In the genomic region with DNA sequence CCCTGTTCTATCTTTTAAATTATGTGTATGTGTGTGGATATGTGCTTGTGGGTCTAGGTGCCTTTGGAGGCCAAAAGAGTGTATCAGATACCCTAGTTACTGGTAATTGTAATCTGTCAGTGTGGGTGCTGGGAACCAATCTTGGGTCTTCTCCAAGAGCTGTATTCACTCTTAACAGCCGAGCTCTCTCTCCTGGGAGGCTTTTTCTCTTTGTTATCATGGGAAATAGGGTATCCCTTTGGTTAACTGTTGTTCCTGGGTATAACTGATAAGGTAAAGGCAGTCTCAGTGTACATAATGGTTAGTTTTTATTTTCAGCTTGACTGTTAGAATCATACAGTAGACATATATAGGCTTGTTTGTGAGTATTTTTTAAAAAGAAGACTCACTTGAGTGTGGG, we compare ENCODE assay signal across 28 mouse cellular contexts. TPM values are rescaled to one million over a fixed set of nuclear protein-coding genes. Genes with fewer than 3 reads are reported as not detected.
DNase-seq lines count a peak whose midpoint lies in the region; ATAC-seq and TF ChIP-seq lines count a peak whose summit lies in the region.
"Had no signal": no experiment of that assay in that cellular context is flagged by ENCODE, and none has a peak within 500 bp of the region (broad histone marks: within the 10 kb centered on the region; RNA-seq: fewer than 3 reads in every experiment).

No protein-coding gene starts in this region.

- WGBS in forebrain, postnatal 0 days, result 77% methylated on average over 1 of the region's 1 CpGs
- 84% methylated on average over 1 of the region's 1 CpGs for WGBS in forebrain, embryonic 16.5 days
- WGBS in liver, embryonic 13.5 days (ENCODE audit: insufficient replicate concordance), result 25% methylated on average over 1 of the region's 1 CpGs

- no peak for TF ChIP-seq CTCF in forebrain, postnatal 0 days (IDR thresholded peaks at IDR 0.05; ENCODE audit: low read depth)
- TF ChIP-seq CTCF in MEL (IDR thresholded peaks at IDR 0.05 in 2 of 3, conservative IDR thresholded peaks at IDR 0.05 in 1 of 3; ENCODE audit: control insufficient read depth in 1 of 3, insufficient read depth in 1 of 3, low read depth in 2 of 3, low read length in 3 of 3, poor library complexity in 1 of 3, severe bottlenecking in 1 of 3), result no peak

- H3K27me3 ChIP-seq in forebrain, postnatal 0 days (ENCODE audit: insufficient read depth, low read length), result no peaks in the 10 kb centered on the region
- H3K27me3 ChIP-seq in forebrain, embryonic 16.5 days (replicated peaks; ENCODE audit: control insufficient read depth, insufficient read depth, low read length), result no peaks in the 10 kb centered on the region
- no peaks in the 10 kb centered on the region for H3K27me3 ChIP-seq in liver, embryonic 13.5 days
- H3K27me3 ChIP-seq in MEL (ENCODE audit: control insufficient read depth in 1 of 2, insufficient read depth in 2 of 2, low read length in 2 of 2), result no peaks in the 10 kb centered on the region
- H3K27me3 ChIP-seq: embryonic facial prominence, embryonic 13.5 days; forebrain, embryonic 13.5 days; hindbrain, embryonic 12.5 days; hindbrain, embryonic 15.5 days had no signal

- peak; percentile 95 to 97 for TF ChIP-seq EP300 in MEL (IDR thresholded peaks at IDR 0.05; ENCODE audit: low read depth in 1 of 2, low read length in 2 of 2)

- TF ChIP-seq RAD21 in MEL (IDR thresholded peaks at IDR 0.05; ENCODE audit: low read depth, low read length), result no peak

- H3K4me3 ChIP-seq in forebrain, postnatal 0 days (ENCODE audit: low read depth, low read length), result no peak overlapping the region
- H3K4me3 ChIP-seq in forebrain, embryonic 16.5 days (replicated peaks; ENCODE audit: low read length), result no peak overlapping the region
- no peak overlapping the region for H3K4me3 ChIP-seq in liver, embryonic 13.5 days (replicated peaks)
- H3K4me3 ChIP-seq in MEL (ENCODE audit: control insufficient read depth in 1 of 2, insufficient read depth in 1 of 2, low read depth in 2 of 2, low read length in 2 of 2), result no peak overlapping the region
- H3K4me3 ChIP-seq: embryonic facial prominence, embryonic 10.5 days; embryonic facial prominence, embryonic 13.5 days; forebrain, embryonic 10.5 days; forebrain, embryonic 13.5 days; hindbrain, embryonic 12.5 days; hindbrain, embryonic 15.5 days had no signal

- H3K4me2 ChIP-seq in forebrain, postnatal 0 days (ENCODE audit: low read depth), result no peak overlapping the region
- H3K4me2 ChIP-seq in forebrain, embryonic 16.5 days (ENCODE audit: low read length), result no peak overlapping the region
- no peak overlapping the region for H3K4me2 ChIP-seq in liver, embryonic 13.5 days
- H3K4me2 ChIP-seq: embryonic facial prominence, embryonic 13.5 days; forebrain, embryonic 13.5 days; heart, embryonic 11.5 days; hindbrain, embryonic 12.5 days; hindbrain, embryonic 15.5 days had no signal

- peak overlapping the region; percentile 17; the same call in 1 of the 2 replicates for H3K27ac ChIP-seq in forebrain, postnatal 0 days (ENCODE audit: low read depth, low read length)
- no peak overlapping the region for H3K27ac ChIP-seq in forebrain, embryonic 16.5 days (ENCODE audit: low read length)
- H3K27ac ChIP-seq in liver, embryonic 13.5 days, result no peak overlapping the region
- peak overlapping the region; percentile 77 for H3K27ac ChIP-seq in MEL (ENCODE audit: control insufficient read depth, low read depth, low read length)
- H3K27ac ChIP-seq: embryonic facial prominence, embryonic 10.5 days; embryonic facial prominence, embryonic 13.5 days; forebrain, embryonic 10.5 days; forebrain, embryonic 13.5 days; hindbrain, embryonic 12.5 days; hindbrain, embryonic 15.5 days had no signal

- H3K36me3 ChIP-seq in forebrain, postnatal 0 days (ENCODE audit: insufficient read depth), result peaks cover 93% of the 10 kb centered on the region
- H3K36me3 ChIP-seq in forebrain, embryonic 16.5 days (ENCODE audit: control insufficient read depth, insufficient read depth), result peaks cover 59% of the 10 kb centered on the region
- peaks cover 98% of the 10 kb centered on the region for H3K36me3 ChIP-seq in liver, embryonic 13.5 days
- peaks cover 23 to 45% of the 10 kb centered on the region in 2 experiments for H3K36me3 ChIP-seq in MEL (ENCODE audit: control insufficient read depth in 1 of 2, insufficient read depth in 2 of 2, low read length in 2 of 2)

- intact Hi-C loops in gastrocnemius, postnatal 36 days (cut with DNase I), result no loop called here

- no peaks in the 10 kb centered on the region for H3K79me2 ChIP-seq in MEL (ENCODE audit: control insufficient read depth, insufficient read depth, low read length, poor library complexity)

- H3K4me1 ChIP-seq in forebrain, postnatal 0 days (ENCODE audit: insufficient read depth), result no peaks in the 10 kb centered on the region
- no peaks in the 10 kb centered on the region for H3K4me1 ChIP-seq in forebrain, embryonic 16.5 days (replicated peaks; ENCODE audit: control insufficient read depth, insufficient read depth, low read length)
- H3K4me1 ChIP-seq in liver, embryonic 13.5 days (replicated peaks), result peaks cover 21% of the 10 kb centered on the region
- peaks cover 17 to 26% of the 10 kb centered on the region in 2 experiments for H3K4me1 ChIP-seq in MEL (ENCODE audit: control insufficient read depth in 1 of 2, insufficient read depth in 2 of 2, low read length in 2 of 2)
- H3K4me1 ChIP-seq: embryonic facial prominence, embryonic 10.5 days; embryonic facial prominence, embryonic 13.5 days; forebrain, embryonic 10.5 days; forebrain, embryonic 13.5 days; hindbrain, embryonic 12.5 days; hindbrain, embryonic 15.5 days had no signal

- no peak for ATAC-seq in forebrain, postnatal 0 days
- no peak for ATAC-seq in forebrain, embryonic 16.5 days
- ATAC-seq in liver, embryonic 13.5 days (ENCODE audit: low read depth), result peak; percentile 23; the same call in 1 of the 2 replicates
- ATAC-seq in megakaryocyte progenitor cell, adult 5-6 weeks (replicated peaks; ENCODE audit: poor library complexity), result peak; percentile 95
- ATAC-seq: forebrain, embryonic 13.5 days had no signal

- no peaks in the 10 kb centered on the region for H3K9me3 ChIP-seq in forebrain, postnatal 0 days (ENCODE audit: low read length)
- H3K9me3 ChIP-seq in forebrain, embryonic 16.5 days (ENCODE audit: control insufficient read depth, low read length), result no peaks in the 10 kb centered on the region
- no peaks in the 10 kb centered on the region for H3K9me3 ChIP-seq in liver, embryonic 13.5 days (replicated peaks)
- H3K9me3 ChIP-seq in MEL (replicated peaks; ENCODE audit: insufficient read depth, low read length), result no peaks in the 10 kb centered on the region
- H3K9me3 ChIP-seq: embryonic facial prominence, embryonic 10.5 days; embryonic facial prominence, embryonic 13.5 days; forebrain, embryonic 10.5 days; forebrain, embryonic 13.5 days; hindbrain, embryonic 12.5 days; hindbrain, embryonic 15.5 days had no signal

- no peak for DNase-seq in forebrain, postnatal 0 days
- no peak for DNase-seq in liver, embryonic 13.5 days
- DNase-seq in liver (no peak), MEL (ENCODE audit: low read depth, low spot score) (peak; percentile 87)
- DNase-seq in gastrocnemius, postnatal 36 days, result no peak
- DNase-seq in gastrocnemius, postnatal 25 days, result no peak
- DNase-seq: adrenal gland, adult 2 months; adrenal gland, postnatal 14 days; cerebellum, adult 11 months; cerebellum, adult 2 months; cerebellum, adult 9-11 months; cerebellum, postnatal 25 days; embryo, embryonic 11 days; heart, adult 11 months had no signal

- no peak overlapping the region for H3K9ac ChIP-seq in forebrain, postnatal 0 days
- H3K9ac ChIP-seq in forebrain, embryonic 16.5 days (replicated peaks; ENCODE audit: low read depth, low read length), result no peak overlapping the region
- no peak overlapping the region for H3K9ac ChIP-seq in liver, embryonic 13.5 days
- no peak overlapping the region for H3K9ac ChIP-seq in MEL (ENCODE audit: control insufficient read depth, low read depth, low read length, poor library complexity, severe bottlenecking)
- H3K9ac ChIP-seq: embryonic facial prominence, embryonic 13.5 days; forebrain, embryonic 13.5 days; hindbrain, embryonic 12.5 days; hindbrain, embryonic 15.5 days had no signal

- TF ChIP-seq POLR2A in MEL (IDR thresholded peaks at IDR 0.05; ENCODE audit: control insufficient read depth in 1 of 2, insufficient read depth in 1 of 2, low read depth in 1 of 2, low read length in 2 of 2, poor library complexity in 1 of 2), result no peak

RNA-seq across cellular contexts. Expression of gene Cdc45, which starts 10.6 kb away (rescaled TPM):
- 7.0 and 11.7 TPM in 2 replicates for total RNA-seq in forebrain, postnatal 0 days (2014; rRNA removed)
- 5.5 and 6.4 TPM in 2 replicates for polyA plus RNA-seq in forebrain, postnatal 0 days (2015; fragmentation: Nextera tagmentation; extraction: Ambion mirVana)
- 21.1 and 23.7 TPM in 2 replicates for polyA plus RNA-seq in forebrain, embryonic 16.5 days (2015; fragmentation: Nextera tagmentation; extraction: Ambion mirVana)
- 46.2 and 51.5 TPM in 2 replicates for polyA plus RNA-seq in liver, embryonic 13.5 days (2015; fragmentation: Nextera tagmentation; extraction: Ambion mirVana)
- total RNA-seq in MEL (2012; rRNA removed), result 81.1 and 90.2 TPM in 2 replicates
- 10 to 100 TPM in 1 of 2 experiments, not detected in 1; 87.4 TPM for polyA plus RNA-seq in MEL (2012; ENCODE audit: insufficient read depth in 1 of 2, insufficient read length in 2 of 2, low read depth in 1 of 2, low replicate concordance in 2 of 2, missing spikeins in 1 of 2)
- 85.4 and 93.9 TPM in 2 replicates for total RNA-seq in megakaryocyte progenitor cell, adult 5-6 weeks (2015)
- 110 and 121 TPM in 2 replicates for total RNA-seq in megakaryocyte progenitor cell, adult 5-6 weeks (2017)
- 1 to 10 TPM; 1.6 to 2.1 TPM for total RNA-seq in gastrocnemius, postnatal 36 days (2021)
- 1 to 10 TPM; 2.3 to 2.5 TPM for total RNA-seq in gastrocnemius, postnatal 25 days (2021)

RNA-seq across cellular contexts. Expression of gene Ufd1, which starts 10.8 kb away (rescaled TPM):
- total RNA-seq in forebrain, postnatal 0 days (2014; rRNA removed), result 70.3 and 73.9 TPM in 2 replicates
- 124 and 134 TPM in 2 replicates for polyA plus RNA-seq in forebrain, postnatal 0 days (2015; fragmentation: Nextera tagmentation; extraction: Ambion mirVana)
- 115 and 130 TPM in 2 replicates for polyA plus RNA-seq in forebrain, embryonic 16.5 days (2015; fragmentation: Nextera tagmentation; extraction: Ambion mirVana)
- 47.0 and 53.3 TPM in 2 replicates for polyA plus RNA-seq in liver, embryonic 13.5 days (2015; fragmentation: Nextera tagmentation; extraction: Ambion mirVana)
- total RNA-seq in MEL (2012; rRNA removed), result 37.3 and 41.9 TPM in 2 replicates
- polyA plus RNA-seq in MEL (2012; ENCODE audit: insufficient read depth in 1 of 2, insufficient read length in 2 of 2, low read depth in 1 of 2, low replicate concordance in 2 of 2, missing spikeins in 1 of 2), result 10 to 100 TPM in 1 of 2 experiments, not detected in 1; 67.8 TPM
- total RNA-seq in megakaryocyte progenitor cell, adult 5-6 weeks (2015), result 54.3 and 60.0 TPM in 2 replicates
- 72.6 and 83.2 TPM in 2 replicates for total RNA-seq in megakaryocyte progenitor cell, adult 5-6 weeks (2017)
- 10 to 100 TPM; 40.3 to 46.4 TPM for total RNA-seq in gastrocnemius, postnatal 36 days (2021)
- total RNA-seq in gastrocnemius, postnatal 25 days (2021), result 10 to 100 TPM; 38.9 to 39.8 TPM

RNA-seq across cellular contexts. Expression of gene 2510002D24Rik, which starts 14.0 kb away (rescaled TPM):
- 21.2 and 25.6 TPM in 2 replicates for total RNA-seq in forebrain, postnatal 0 days (2014; rRNA removed)
- polyA plus RNA-seq in forebrain, postnatal 0 days (2015; fragmentation: Nextera tagmentation; extraction: Ambion mirVana), result 16.9 and 44.1 TPM in 2 replicates
- polyA plus RNA-seq in forebrain, embryonic 16.5 days (2015; fragmentation: Nextera tagmentation; extraction: Ambion mirVana), result 27.8 and 32.5 TPM in 2 replicates
- polyA plus RNA-seq in liver, embryonic 13.5 days (2015; fragmentation: Nextera tagmentation; extraction: Ambion mirVana), result 20.3 and 23.8 TPM in 2 replicates
- total RNA-seq in MEL (2012; rRNA removed), result 19.9 and 25.3 TPM in 2 replicates
- 10 to 100 TPM in 1 of 2 experiments, not detected in 1; 33.0 TPM for polyA plus RNA-seq in MEL (2012; ENCODE audit: insufficient read depth in 1 of 2, insufficient read length in 2 of 2, low read depth in 1 of 2, low replicate concordance in 2 of 2, missing spikeins in 1 of 2)
- total RNA-seq in megakaryocyte progenitor cell, adult 5-6 weeks (2015), result 23.1 and 27.0 TPM in 2 replicates
- 23.2 and 36.1 TPM in 2 replicates for total RNA-seq in megakaryocyte progenitor cell, adult 5-6 weeks (2017)
- total RNA-seq in gastrocnemius, postnatal 36 days (2021), result 10 to 100 TPM; 14.4 to 17.6 TPM
- 10 to 100 TPM; 17.3 to 17.8 TPM for total RNA-seq in gastrocnemius, postnatal 25 days (2021)

RNA-seq across cellular contexts. Expression of gene Gm28539, which starts 14.0 kb away (rescaled TPM):
- not detected in 2 replicates for total RNA-seq in forebrain, postnatal 0 days (2014; rRNA removed)
- not detected in 2 replicates for polyA plus RNA-seq in forebrain, postnatal 0 days (2015; fragmentation: Nextera tagmentation; extraction: Ambion mirVana)
- polyA plus RNA-seq in forebrain, embryonic 16.5 days (2015; fragmentation: Nextera tagmentation; extraction: Ambion mirVana), result not detected in 2 replicates
- polyA plus RNA-seq in liver, embryonic 13.5 days (2015; fragmentation: Nextera tagmentation; extraction: Ambion mirVana), result not detected in 2 replicates
- 1.3 and 2.9 TPM in 2 replicates for total RNA-seq in MEL (2012; rRNA removed)
- polyA plus RNA-seq in MEL (2012; ENCODE audit: insufficient read depth in 1 of 2, insufficient read length in 2 of 2, low read depth in 1 of 2, low replicate concordance in 2 of 2, missing spikeins in 1 of 2), result 10 to 100 TPM in 1 of 2 experiments, not detected in 1; 13.9 TPM
- not detected in 2 replicates for total RNA-seq in megakaryocyte progenitor cell, adult 5-6 weeks (2015)
- total RNA-seq in megakaryocyte progenitor cell, adult 5-6 weeks (2017), result not detected in 2 replicates
- total RNA-seq in gastrocnemius, postnatal 36 days (2021), result 1 to 10 TPM in 1 of 2 experiments, not detected in 1; 1.7 TPM
- 1 to 10 TPM; 1.3 to 2.3 TPM for total RNA-seq in gastrocnemius, postnatal 25 days (2021)
- total RNA-seq: ES-E14; hematopoietic stem cell, adult 5-6 weeks had no signal
- polyA plus RNA-seq: cortical plate, adult 2 months; embryonic facial prominence, embryonic 10.5 days; embryonic facial prominence, embryonic 13.5 days; forebrain, embryonic 10.5 days; forebrain, embryonic 13.5 days; heart, embryonic 11.5 days; heart, embryonic 14.5 days; heart, postnatal 0 days; hindbrain, embryonic 12.5 days had no signal

RNA-seq across cellular contexts. Expression of gene Cldn5, which starts 45.7 kb away (rescaled TPM):
- total RNA-seq in forebrain, postnatal 0 days (2014; rRNA removed), result 153 and 182 TPM in 2 replicates
- polyA plus RNA-seq in forebrain, postnatal 0 days (2015; fragmentation: Nextera tagmentation; extraction: Ambion mirVana), result 126 and 137 TPM in 2 replicates
- 90.7 and 106 TPM in 2 replicates for polyA plus RNA-seq in forebrain, embryonic 16.5 days (2015; fragmentation: Nextera tagmentation; extraction: Ambion mirVana)
- 7.8 and 8.3 TPM in 2 replicates for polyA plus RNA-seq in liver, embryonic 13.5 days (2015; fragmentation: Nextera tagmentation; extraction: Ambion mirVana)
- total RNA-seq in MEL (2012; rRNA removed), result not detected in 2 replicates
- polyA plus RNA-seq in MEL (2012; ENCODE audit: insufficient read depth in 1 of 2, insufficient read length in 2 of 2, low read depth in 1 of 2, low replicate concordance in 2 of 2, missing spikeins in 1 of 2), result not detected
- not detected in 2 replicates for total RNA-seq in megakaryocyte progenitor cell, adult 5-6 weeks (2015)
- not detected in 2 replicates for total RNA-seq in megakaryocyte progenitor cell, adult 5-6 weeks (2017)
- total RNA-seq in gastrocnemius, postnatal 36 days (2021), result 10 to 100 TPM in 1 of 2 experiments, 1 to 10 TPM in 1; 9.5 to 13.5 TPM
- 10 to 100 TPM in 1 of 2 experiments, 1 to 10 TPM in 1; 7.4 to 13.9 TPM for total RNA-seq in gastrocnemius, postnatal 25 days (2021)

Comparison
In these comparisons a context has a peak if more than half of its experiments do, and no peak if none do; other contexts are left out.
1. H3K27ac ChIP-seq: peak in forebrain, postnatal 0 days (single experiment) and MEL (single experiment); none in forebrain, embryonic 16.5 days (single experiment) and liver, embryonic 13.5 days (single experiment).
2. ATAC-seq: peak in liver, embryonic 13.5 days (single experiment) and megakaryocyte progenitor cell, adult 5-6 weeks (single experiment); none in forebrain, postnatal 0 days (single experiment) and forebrain, embryonic 16.5 days (single experiment).